Mouse (Mus musculus): ENCODE measurements at regions not wholly inside any gene's neighbourhood (a gene's known extent, or its start where the extent isn't known, plus 50 kb on each side); places are given as distances from the start of the nearest gene placed in this dataset.

GRCm38 (mm10) chr3:35332534-35333272 is 421.2 kb upstream of the Atp11b start:
- Histone ChIP-seq H3K4me2 (peak overlapping the region; percentile 39), H3K9me3 (no peaks in the 10 kb centered on the region), H3K4me3 (no peak overlapping the region), H3K36me3 (no peaks in the 10 kb centered on the region), H3K27me3 (no peaks in the 10 kb centered on the region), H3K9ac (peak overlapping the region; percentile 31; the same call in 1 of the 2 replicates), H3K27ac (replicated peaks) (peak overlapping the region; percentile 76), H3K4me1 (replicated peaks) (peaks cover 28% of the 10 kb centered on the region)
- WGBS = 3% methylated on average over 18 of the region's 18 CpGs
- peak; percentile 86 for ATAC-seq (ENCODE audit: low read depth)

GRCm38 (mm10) chr3:35334017-35334416 is 419.9 kb upstream of the Atp11b start:
- no peaks in the 10 kb centered on the region for H3K27me3 ChIP-seq
- WGBS = 33% methylated on average over 2 of the region's 2 CpGs
- H3K27ac ChIP-seq (replicated peaks) = peak overlapping the region; percentile 38
- ATAC-seq (ENCODE audit: low read depth) = no peak
- no peaks in the 10 kb centered on the region for H3K9me3 ChIP-seq
- H3K4me1 ChIP-seq (replicated peaks) = peaks cover 28% of the 10 kb centered on the region
- H3K4me3 ChIP-seq = no peak overlapping the region
- H3K36me3 ChIP-seq = no peaks in the 10 kb centered on the region
- H3K9ac ChIP-seq = no peak overlapping the region
- H3K4me2 ChIP-seq = no peak overlapping the region

DNA sequence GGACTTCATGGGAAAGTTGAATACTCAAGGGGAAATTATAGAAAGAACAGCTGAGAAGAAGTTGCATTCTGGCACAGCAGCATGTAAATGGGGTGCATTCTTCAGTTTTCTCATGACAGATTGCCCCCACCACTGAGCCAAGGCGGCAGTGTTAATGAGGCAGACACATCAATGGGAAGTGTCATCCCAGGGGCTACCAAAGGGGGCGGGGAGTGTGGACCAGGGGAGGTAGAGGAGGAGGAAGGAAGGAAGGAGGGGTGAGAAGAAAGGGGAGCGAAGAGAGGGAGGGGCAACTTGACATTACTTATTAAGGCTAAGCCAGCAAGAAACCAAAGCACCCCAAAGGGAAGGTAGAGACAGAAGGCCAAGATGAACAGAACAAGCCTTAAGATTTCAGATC is 419.4 kb upstream of the Atp11b start:
- Histone ChIP-seq H3K27ac (replicated peaks) (peak overlapping the region; percentile 38), H3K9me3 (no peaks in the 10 kb centered on the region), H3K36me3 (no peaks in the 10 kb centered on the region), H3K9ac (no peak overlapping the region), H3K4me2 (no peak overlapping the region), H3K4me1 (replicated peaks) (peaks cover 28% of the 10 kb centered on the region), H3K27me3 (no peaks in the 10 kb centered on the region), H3K4me3 (no peak overlapping the region)
- no peak for ATAC-seq (ENCODE audit: low read depth)
- 7% methylated on average over 3 of the region's 3 CpGs for whole genome bisulfite sequencing

GRCm38 (mm10) chr3:35335837-35336236 is 418.1 kb upstream of the Atp11b start:
- ATAC-seq (ENCODE audit: low read depth) = no peak
- no peak overlapping the region for H3K9ac ChIP-seq
- 43% methylated on average over 5 of the region's 5 CpGs for WGBS
- H3K27ac ChIP-seq (replicated peaks) = peak overlapping the region; percentile 28; the same call in 1 of the 2 replicates
- no peak overlapping the region for H3K4me2 ChIP-seq
- no peaks in the 10 kb centered on the region for H3K36me3 ChIP-seq
- no peaks in the 10 kb centered on the region for H3K27me3 ChIP-seq
- no peak overlapping the region for H3K4me3 ChIP-seq
- no peaks in the 10 kb centered on the region for H3K9me3 ChIP-seq
- peaks cover 34% of the 10 kb centered on the region for H3K4me1 ChIP-seq (replicated peaks)

- no peaks in the 10 kb centered on the region for H3K36me3 ChIP-seq
- peak overlapping the region; percentile 73 for H3K4me2 ChIP-seq
- H3K27ac ChIP-seq (replicated peaks) = peak overlapping the region; percentile 88
- H3K9ac ChIP-seq = peak overlapping the region; percentile 65
- H3K27me3 ChIP-seq = no peaks in the 10 kb centered on the region
- ATAC-seq (ENCODE audit: low read depth) = peak; percentile 42
- WGBS = under 1% methylated on average over 10 of the region's 10 CpGs
- peaks cover 37% of the 10 kb centered on the region for H3K4me1 ChIP-seq (replicated peaks)
- H3K4me3 ChIP-seq = peak overlapping the region; percentile 42
- H3K9me3 ChIP-seq = no peaks in the 10 kb centered on the region
Observed at GRCm38 (mm10) chr3:35340525-35340924, 413.4 kb upstream of the Atp11b start.

GRCm38 (mm10) chr3:35340935-35341800 is 412.7 kb upstream of the Atp11b start:
- H3K36me3 ChIP-seq = no peaks in the 10 kb centered on the region
- ATAC-seq (ENCODE audit: low read depth) = peak; percentile 91
- WGBS = 2% methylated on average over 22 of the region's 22 CpGs
- H3K4me1 ChIP-seq (replicated peaks) = peaks cover 35% of the 10 kb centered on the region
- peak overlapping the region; percentile 88 for H3K27ac ChIP-seq (replicated peaks)
- H3K9ac ChIP-seq = peak overlapping the region; percentile 65
- peak overlapping the region; percentile 42 for H3K4me3 ChIP-seq
- H3K9me3 ChIP-seq = no peaks in the 10 kb centered on the region
- no peaks in the 10 kb centered on the region for H3K27me3 ChIP-seq
- H3K4me2 ChIP-seq = peak overlapping the region; percentile 73

- peak overlapping the region; percentile 87 for H3K27ac ChIP-seq (replicated peaks)
- peak overlapping the region; percentile 65; the same call in 1 of the 2 replicates for H3K9ac ChIP-seq
- peaks cover 35% of the 10 kb centered on the region for H3K4me1 ChIP-seq (replicated peaks)
- no peaks in the 10 kb centered on the region for H3K36me3 ChIP-seq
- H3K9me3 ChIP-seq = no peaks in the 10 kb centered on the region
- no peaks in the 10 kb centered on the region for H3K27me3 ChIP-seq
- H3K4me2 ChIP-seq = peak overlapping the region; percentile 73
- 0 out of 2 replicates have a peak, but pooled peaks have one; percentile 9 for ATAC-seq (ENCODE audit: low read depth)
- 8% methylated on average over 9 of the region's 9 CpGs for WGBS
- peak overlapping the region; percentile 42; the same call in 1 of the 2 replicates for H3K4me3 ChIP-seq
Observed at GRCm38 (mm10) chr3:35341840-35342239, 412.1 kb upstream of the Atp11b start.

GRCm38 (mm10) chr3:35342584-35342983 is 411.3 kb upstream of the Atp11b start:
- no peak for ATAC-seq (ENCODE audit: low read depth)
- H3K36me3 ChIP-seq = no peaks in the 10 kb centered on the region
- H3K9me3 ChIP-seq = no peaks in the 10 kb centered on the region
- 41% methylated on average over 4 of the region's 4 CpGs for WGBS
- no peak overlapping the region for H3K9ac ChIP-seq
- H3K27me3 ChIP-seq = no peaks in the 10 kb centered on the region
- no peak overlapping the region for H3K4me3 ChIP-seq
- peaks cover 35% of the 10 kb centered on the region for H3K4me1 ChIP-seq (replicated peaks)
- H3K4me2 ChIP-seq = no peak overlapping the region
- peak overlapping the region; percentile 87 for H3K27ac ChIP-seq (replicated peaks)

DNA sequence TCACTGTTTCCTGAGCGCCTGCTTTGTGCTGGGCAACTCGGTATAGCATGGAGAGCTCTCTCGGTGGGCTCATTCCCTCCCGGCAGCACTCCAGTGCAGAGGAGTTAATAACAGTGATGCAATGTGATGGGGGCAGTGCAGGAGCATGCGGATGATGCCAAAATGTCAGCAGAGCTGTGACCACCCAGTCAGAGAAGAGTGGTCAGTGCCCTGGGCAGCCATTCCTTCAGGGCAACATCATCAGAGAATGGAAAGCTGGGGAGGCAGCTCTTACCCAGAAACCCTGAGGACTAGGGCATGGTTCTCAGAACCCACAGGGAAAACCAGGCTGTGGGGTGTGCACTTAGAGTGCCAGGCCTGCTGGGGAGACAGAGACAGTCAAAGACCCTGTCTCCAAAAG is 410.0 kb upstream of the Atp11b start:
- Histone ChIP-seq H3K9ac (no peak overlapping the region), H3K27me3 (no peaks in the 10 kb centered on the region), H3K9me3 (no peaks in the 10 kb centered on the region), H3K27ac (replicated peaks) (no peak overlapping the region), H3K4me1 (replicated peaks) (peaks cover 35% of the 10 kb centered on the region), H3K4me3 (no peak overlapping the region), H3K36me3 (no peaks in the 10 kb centered on the region), H3K4me2 (no peak overlapping the region)
- WGBS = 48% methylated on average over 5 of the region's 5 CpGs
- ATAC-seq (ENCODE audit: low read depth) = no peak

GRCm38 (mm10) chr3:35349114-35349513 is 404.8 kb upstream of the Atp11b start:
- no peak for ATAC-seq (ENCODE audit: low read depth)
- Histone ChIP-seq H3K4me2 (no peak overlapping the region), H3K9me3 (no peaks in the 10 kb centered on the region), H3K27ac (replicated peaks) (no peak overlapping the region), H3K4me1 (replicated peaks) (peaks cover 31% of the 10 kb centered on the region), H3K36me3 (no peaks in the 10 kb centered on the region), H3K27me3 (no peaks in the 10 kb centered on the region), H3K9ac (no peak overlapping the region), H3K4me3 (no peak overlapping the region)
- 82% methylated on average over 7 of the region's 7 CpGs for WGBS

- Histone ChIP-seq H3K4me2 (no peak overlapping the region), H3K4me3 (no peak overlapping the region), H3K36me3 (no peaks in the 10 kb centered on the region), H3K9ac (no peak overlapping the region), H3K27ac (replicated peaks) (peak overlapping the region; percentile 82), H3K4me1 (replicated peaks) (peaks cover 45% of the 10 kb centered on the region), H3K9me3 (no peaks in the 10 kb centered on the region), H3K27me3 (no peaks in the 10 kb centered on the region)
- WGBS = 36% methylated on average over 9 of the region's 9 CpGs
- ATAC-seq (ENCODE audit: low read depth) = peak; percentile 62; the same call in 1 of the 2 replicates
Observed at GRCm38 (mm10) chr3:35353442-35353841, 400.5 kb upstream of the Atp11b start.

DNA sequence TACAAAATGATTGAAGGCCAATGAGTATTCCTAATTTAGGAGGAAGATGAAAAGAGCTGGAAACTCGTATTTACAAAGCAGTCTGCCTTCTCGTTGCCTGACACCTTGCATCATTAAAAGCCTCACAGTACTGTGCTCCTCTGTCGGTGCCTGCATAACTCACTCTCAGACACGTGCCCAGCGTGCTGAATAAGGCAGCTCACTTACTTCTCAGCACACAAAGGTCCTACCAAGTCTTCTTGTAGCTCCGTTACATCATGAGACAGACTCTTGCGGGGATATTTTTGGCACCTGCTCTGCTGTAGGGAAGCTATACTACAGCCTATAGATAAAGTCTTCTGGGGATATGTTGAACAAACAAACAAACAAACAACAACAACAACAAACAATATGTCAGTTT is 400.0 kb upstream of the Atp11b start:
- 10% methylated on average over 7 of the region's 7 CpGs for WGBS
- Histone ChIP-seq H3K27ac (replicated peaks) (peak overlapping the region; percentile 83), H3K4me3 (no peak overlapping the region), H3K4me1 (replicated peaks) (peaks cover 50% of the 10 kb centered on the region), H3K27me3 (no peaks in the 10 kb centered on the region), H3K9ac (no peak overlapping the region), H3K9me3 (no peaks in the 10 kb centered on the region), H3K4me2 (no peak overlapping the region), H3K36me3 (no peaks in the 10 kb centered on the region)
- ATAC-seq (ENCODE audit: low read depth) = peak; percentile 93

All from neural tube, embryonic 13.5 days (tissue).